Mouse (Mus musculus) 416B (cell line): ENCODE measurements around the gene Coa4.
A peak's percentile ranks its signal among the peaks of the same experiment; 100 is the strongest.

Experiments
- DNase-seq: peaks from one replicate; pipeline ENCODE4 v3.0.0; 2011; ENCODE audit warnings: low read depth

Coa4 gene

GRCm38 (mm10) chr7:100504740-100505487, 32.0 kb upstream of the Coa4 start:
- no peak for DNase-seq

- no peak for DNase-seq
These were observed 30.4 kb upstream of the Coa4 start for GRCm38 (mm10) chr7:100506494-100506893.

- peak; percentile 57 for DNase-seq
These were observed 28.2 kb upstream of the Coa4 start for GRCm38 (mm10) chr7:100508670-100509069.

- no peak for DNase-seq
These were observed 25.3 kb upstream of the Coa4 start for GRCm38 (mm10) chr7:100511602-100512001.

- no peak for DNase-seq
These were observed 22.3 kb upstream of the Coa4 start, which contains the start of gene Dnajb13 for GRCm38 (mm10) chr7:100514573-100514972. Gene Dnajb13 (minus strand): TSS chr7:100514960.

- DNase-seq, result no peak
These were observed 16.7 kb upstream of the Coa4 start for GRCm38 (mm10) chr7:100520204-100520603.

- DNase-seq, result peak; percentile 86
These were observed 16.1 kb upstream of the Coa4 start for GRCm38 (mm10) chr7:100520663-100521285.

GRCm38 (mm10) chr7:100522222-100522621, 14.6 kb upstream of the Coa4 start:
- DNase-seq, result no peak

GRCm38 (mm10) chr7:100524669-100525068, 12.2 kb upstream of the Coa4 start:
- DNase-seq, result no peak

GRCm38 (mm10) chr7:100530766-100531165, 6.1 kb upstream of the Coa4 start:
- no peak for DNase-seq

- DNase-seq, result no peak
These were observed 3.4 kb upstream of the Coa4 start for GRCm38 (mm10) chr7:100533503-100533902.

- DNase-seq, result peak; percentile 25
These were observed 2.7 kb upstream of the Coa4 start for GRCm38 (mm10) chr7:100534216-100534615.

GRCm38 (mm10) chr7:100535831-100536230, 1.0 kb upstream of the Coa4 start:
- peak; percentile 56 for DNase-seq

GRCm38 (mm10) chr7:100537519-100537902, 640 bp downstream of the Coa4 start:
- no peak for DNase-seq

GRCm38 (mm10) chr7:100539516-100539915, 2.6 kb downstream of the Coa4 start:
- DNase-seq, result peak; percentile 71

GRCm38 (mm10) chr7:100544437-100544836, 7.6 kb downstream of the Coa4 start:
- DNase-seq, result no peak

GRCm38 (mm10) chr7:100547631-100548030, 10.8 kb downstream of the Coa4 start:
- peak; percentile 14 for DNase-seq

GRCm38 (mm10) chr7:100549796-100550195, 12.9 kb downstream of the Coa4 start:
- DNase-seq, result no peak

GRCm38 (mm10) chr7:100550338-100551007, 13.6 kb downstream of the Coa4 start:
- peak; percentile 16 for DNase-seq

GRCm38 (mm10) chr7:100554939-100555338, 18.1 kb downstream of the Coa4 start:
- DNase-seq, result no peak

GRCm38 (mm10) chr7:100555431-100555951, 18.6 kb downstream of the Coa4 start:
- DNase-seq, result no peak

- no peak for DNase-seq
These were observed 20.4 kb downstream of the Coa4 start for GRCm38 (mm10) chr7:100557241-100557640.

GRCm38 (mm10) chr7:100559331-100559730, 22.5 kb downstream of the Coa4 start:
- DNase-seq, result no peak
